Mouse (Mus musculus): ENCODE measurements around the gene Zfp667. TPM values are rescaled to one million over a fixed set of nuclear protein-coding genes. Genes with fewer than 3 reads are reported as not detected.
"Not testable (repeated sequence)": the region's sequence is repeated elsewhere in the genome, so short reads cannot be mapped to it uniquely, and the experiment has no call there.

The Zfp667 gene
- polyA plus RNA-seq, 1 experiment from 2014 or later = 17.8 TPM

DNA sequence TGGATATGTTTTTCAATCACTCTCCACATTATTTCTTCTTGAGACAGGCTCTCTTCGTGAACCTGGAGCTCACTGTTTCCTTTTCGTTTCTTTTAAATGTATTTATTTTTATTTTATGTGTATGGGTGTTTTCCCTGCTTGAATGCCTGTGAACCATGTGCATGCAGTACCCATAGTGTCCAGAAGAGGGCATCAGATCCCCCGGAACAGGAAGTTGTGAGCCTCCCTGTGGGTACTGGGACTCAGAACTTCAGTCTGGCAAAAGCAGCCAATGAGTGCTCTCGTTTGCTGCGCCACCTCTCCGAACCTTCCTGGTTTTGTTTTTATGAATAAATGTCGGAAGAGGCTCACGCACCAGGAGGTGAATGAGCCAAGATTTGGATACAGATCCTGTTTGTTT is 20.7 kb upstream of the Zfp667 start:
- no peaks in the 10 kb centered on the region; the same call in 1 of the 2 replicates for H3K9me3 ChIP-seq
- H3K36me3 ChIP-seq = no peaks in the 10 kb centered on the region
- WGBS = 68% methylated on average over 8 of the region's 8 CpGs
- H3K4me2 ChIP-seq = no peak overlapping the region
- no peak for ATAC-seq (ENCODE audit: low read depth)
- H3K27ac ChIP-seq (replicated peaks) = no peak overlapping the region
- H3K9ac ChIP-seq = no peak overlapping the region
- no peak overlapping the region for H3K4me3 ChIP-seq
- H3K27me3 ChIP-seq = no peaks in the 10 kb centered on the region
- no peaks in the 10 kb centered on the region for H3K4me1 ChIP-seq (replicated peaks)

DNA sequence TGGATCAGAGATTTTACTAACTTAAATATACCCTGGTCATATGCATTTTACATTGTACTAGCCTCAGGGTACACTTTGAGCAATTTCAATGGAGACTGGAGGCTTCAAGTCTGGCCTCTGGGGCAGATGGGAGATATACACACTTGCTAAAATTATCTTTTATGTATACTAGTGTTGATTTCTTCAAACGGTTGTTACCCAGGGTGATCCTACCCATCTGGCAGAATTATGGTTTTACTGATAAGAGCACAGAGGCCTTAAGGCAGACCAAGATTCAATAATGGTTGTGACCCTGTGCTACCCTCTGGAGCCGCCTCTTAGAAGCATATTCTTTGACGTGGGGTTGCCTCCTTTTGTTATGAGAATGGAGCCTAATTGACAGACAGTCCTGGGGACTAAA is 8.5 kb upstream of the Zfp667 start:
- no peaks in the 10 kb centered on the region; the same call in 1 of the 2 replicates for H3K4me1 ChIP-seq (replicated peaks)
- no peaks in the 10 kb centered on the region for H3K9me3 ChIP-seq
- ATAC-seq (ENCODE audit: low read depth) = no peak
- H3K9ac ChIP-seq = no peak overlapping the region
- H3K27me3 ChIP-seq = no peaks in the 10 kb centered on the region
- H3K4me3 ChIP-seq = no peak overlapping the region
- no peaks in the 10 kb centered on the region for H3K36me3 ChIP-seq
- H3K4me2 ChIP-seq = no peak overlapping the region
- 57% methylated on average over 3 of the region's 3 CpGs for WGBS
- H3K27ac ChIP-seq (replicated peaks) = no peak overlapping the region

DNA sequence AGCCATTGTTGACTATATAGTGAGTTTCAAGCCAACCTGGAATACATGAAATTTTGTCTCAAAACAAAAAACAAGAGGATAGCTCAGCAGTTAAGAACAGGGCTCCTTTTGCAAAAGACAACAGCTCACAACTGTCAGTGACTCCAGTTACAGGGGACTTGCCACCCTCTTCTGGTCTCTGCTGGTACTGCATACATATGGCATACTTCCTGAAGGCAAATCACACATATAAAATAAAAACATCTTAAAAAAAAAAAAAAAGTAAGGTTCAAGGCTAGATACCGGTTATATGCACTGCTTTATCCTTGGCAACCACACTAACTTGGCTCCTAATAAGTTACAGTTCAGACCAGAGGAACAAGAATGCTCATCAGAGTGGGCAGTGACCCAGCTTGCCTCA is 3.6 kb upstream of the Zfp667 start:
- ATAC-seq (ENCODE audit: low read depth) = no peak
- Histone ChIP-seq H3K4me3 (peak overlapping the region; percentile 51), H3K4me1 (replicated peaks) (peaks cover 21% of the 10 kb centered on the region), H3K9me3 (no peaks in the 10 kb centered on the region), H3K4me2 (peak overlapping the region; percentile 60), H3K27me3 (no peaks in the 10 kb centered on the region), H3K27ac (replicated peaks) (peak overlapping the region; percentile 82), H3K36me3 (no peaks in the 10 kb centered on the region), H3K9ac (peak overlapping the region; percentile 78)
- 7% methylated on average over 1 of the region's 1 CpGs for WGBS

DNA sequence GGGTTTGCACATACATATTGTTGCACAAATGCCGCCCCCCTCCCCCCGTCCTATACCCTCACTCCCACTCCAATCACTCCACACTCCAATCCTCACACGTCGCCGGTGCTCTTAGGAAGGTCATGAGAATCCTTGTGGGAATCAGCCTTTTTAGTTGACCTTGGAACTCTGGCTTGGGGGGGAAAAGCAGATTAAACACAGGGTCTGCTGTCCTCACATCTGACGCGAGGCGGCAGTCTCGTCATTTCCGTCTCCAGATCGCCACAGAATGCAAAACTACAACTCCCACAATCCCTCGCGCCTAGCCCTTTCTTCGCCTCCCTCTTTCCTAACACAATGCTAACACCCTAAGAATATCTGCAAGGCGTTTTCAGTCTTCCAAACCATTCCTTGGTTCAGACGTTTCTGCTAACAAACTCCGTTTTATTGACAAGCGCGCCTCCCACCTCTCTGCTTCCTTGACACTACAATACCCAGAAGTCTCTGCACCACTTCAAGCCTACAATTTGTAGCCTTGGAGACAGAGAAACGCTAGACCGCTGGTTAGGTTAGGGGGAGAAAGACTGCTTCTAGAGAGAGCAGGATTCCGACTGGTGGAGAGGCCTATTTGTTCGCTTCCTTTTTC is 2.8 kb upstream of the Zfp667 start:
- H3K4me1 ChIP-seq (replicated peaks) = peaks cover 29% of the 10 kb centered on the region
- peak overlapping the region; percentile 78 for H3K9ac ChIP-seq
- H3K27ac ChIP-seq (replicated peaks) = peak overlapping the region; percentile 82
- no peaks in the 10 kb centered on the region for H3K9me3 ChIP-seq
- peak; percentile 67 for ATAC-seq (ENCODE audit: low read depth)
- peak overlapping the region; percentile 60 for H3K4me2 ChIP-seq
- H3K27me3 ChIP-seq = no peaks in the 10 kb centered on the region
- H3K36me3 ChIP-seq = no peaks in the 10 kb centered on the region
- H3K4me3 ChIP-seq = peak overlapping the region; percentile 51
- 1% methylated on average over 23 of the region's 23 CpGs for WGBS

DNA sequence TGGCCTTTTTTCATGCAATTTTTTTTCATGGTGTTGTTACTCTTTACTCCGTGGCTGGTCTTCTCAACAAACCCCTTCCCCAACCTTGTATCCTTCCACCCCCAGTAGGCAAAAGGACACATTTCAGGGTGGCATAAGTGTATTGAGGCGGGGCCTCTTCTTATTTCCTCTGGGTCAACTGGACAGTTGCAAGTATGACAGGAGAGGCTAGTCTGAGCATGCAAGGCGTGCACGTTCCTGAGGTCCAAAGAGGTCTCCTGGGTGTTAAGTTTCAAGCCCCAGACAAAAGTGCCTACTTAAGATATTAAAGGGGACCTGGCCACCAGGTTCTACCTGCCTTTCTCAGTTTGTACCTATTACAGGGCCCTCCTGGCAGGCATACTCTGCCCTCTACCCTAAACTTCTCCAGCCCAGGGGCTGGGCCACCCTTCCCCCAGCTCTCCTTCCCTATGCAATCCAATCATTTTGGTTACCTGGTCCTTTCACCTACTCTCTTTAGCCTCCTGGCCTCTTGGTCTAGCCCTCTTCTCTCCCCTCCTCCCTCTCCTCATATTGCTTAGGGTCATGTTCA is 1.9 kb upstream of the Zfp667 start:
- Histone ChIP-seq H3K27ac (replicated peaks) (0 out of 2 replicates have a peak overlapping the region, but pooled peaks have one; percentile 14), H3K4me3 (0 out of 2 replicates have a peak overlapping the region, but pooled peaks have one; percentile 51), H3K4me2 (peak overlapping the region; percentile 60; the same call in 1 of the 2 replicates), H3K36me3 (peaks cover under 1% of the 10 kb centered on the region; the same call in 1 of the 2 replicates), H3K27me3 (no peaks in the 10 kb centered on the region), H3K9ac (no peak overlapping the region), H3K9me3 (no peaks in the 10 kb centered on the region), H3K4me1 (replicated peaks) (peaks cover 35% of the 10 kb centered on the region)
- 91% methylated on average over 4 of the region's 4 CpGs for WGBS
- no peak for ATAC-seq (ENCODE audit: low read depth)

DNA sequence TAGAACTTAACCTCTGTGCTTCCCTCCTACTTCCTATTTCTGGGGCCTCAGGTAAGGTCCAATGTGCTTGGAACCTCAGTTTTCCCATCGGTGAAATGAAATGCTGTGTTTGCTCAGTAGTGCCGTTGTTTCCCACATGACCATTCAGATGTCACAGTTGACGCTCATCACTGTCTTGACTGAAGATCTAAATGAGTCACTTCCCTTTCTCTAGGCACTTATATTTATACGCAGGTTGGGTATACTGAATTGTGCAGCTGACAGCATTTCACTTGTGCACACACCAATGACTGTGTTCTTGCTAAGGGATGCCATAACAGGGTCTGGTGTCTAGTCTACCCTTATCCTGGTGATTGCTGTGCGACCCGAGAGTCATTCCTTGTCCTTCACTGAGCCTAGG is 1.0 kb upstream of the Zfp667 start:
- ATAC-seq (ENCODE audit: low read depth) = no peak
- WGBS = 91% methylated on average over 6 of the region's 6 CpGs
- H3K27me3 ChIP-seq = no peaks in the 10 kb centered on the region
- H3K4me1 ChIP-seq (replicated peaks) = peaks cover 35% of the 10 kb centered on the region
- peak overlapping the region; percentile 79 for H3K4me2 ChIP-seq
- H3K36me3 ChIP-seq = peaks cover 6% of the 10 kb centered on the region
- no peaks in the 10 kb centered on the region for H3K9me3 ChIP-seq
- no peak overlapping the region for H3K27ac ChIP-seq (replicated peaks)
- peak overlapping the region; percentile 50; the same call in 1 of the 2 replicates for H3K4me3 ChIP-seq
- H3K9ac ChIP-seq = no peak overlapping the region

DNA sequence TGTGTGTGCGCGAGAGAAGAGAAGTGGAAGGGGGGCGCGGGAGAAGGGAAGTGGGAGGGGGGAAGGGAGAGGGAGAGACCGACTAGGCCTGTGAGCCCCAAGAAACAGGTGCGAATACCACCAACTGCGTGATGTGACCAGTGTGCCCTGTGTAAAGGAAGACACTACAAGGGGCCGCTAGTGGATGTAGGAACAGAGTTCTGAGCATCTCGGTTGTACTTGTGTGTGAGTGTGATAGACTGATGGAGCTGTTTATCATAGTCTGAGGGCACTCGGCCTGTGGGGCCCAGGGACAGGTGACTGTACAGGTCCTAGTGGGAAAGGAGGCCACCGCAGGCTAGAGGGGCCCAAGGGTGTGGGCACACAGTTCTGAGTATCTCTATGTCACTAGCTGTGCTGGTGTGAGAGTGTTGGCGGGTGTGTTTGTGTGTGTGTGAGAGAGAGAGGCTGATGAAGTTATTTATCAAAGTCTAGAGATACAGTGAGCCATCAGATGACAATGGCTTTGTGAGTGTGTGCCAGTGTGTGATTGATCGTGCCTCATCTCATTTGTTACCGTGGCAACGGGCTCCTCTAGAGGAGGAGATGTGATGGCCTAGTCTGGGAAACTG is 647 bp downstream of the Zfp667 start:
- peak overlapping the region; percentile 75 for H3K9ac ChIP-seq
- peak; percentile 33 for ATAC-seq (ENCODE audit: low read depth)
- H3K27ac ChIP-seq (replicated peaks) = peak overlapping the region; percentile 86
- WGBS = 14% methylated on average over 15 of the region's 15 CpGs
- peaks cover 35% of the 10 kb centered on the region for H3K4me1 ChIP-seq (replicated peaks)
- peak overlapping the region; percentile 50 for H3K4me3 ChIP-seq
- H3K36me3 ChIP-seq = peaks cover 9% of the 10 kb centered on the region
- peak overlapping the region; percentile 79 for H3K4me2 ChIP-seq
- no peaks in the 10 kb centered on the region for H3K27me3 ChIP-seq
- H3K9me3 ChIP-seq = no peaks in the 10 kb centered on the region

DNA sequence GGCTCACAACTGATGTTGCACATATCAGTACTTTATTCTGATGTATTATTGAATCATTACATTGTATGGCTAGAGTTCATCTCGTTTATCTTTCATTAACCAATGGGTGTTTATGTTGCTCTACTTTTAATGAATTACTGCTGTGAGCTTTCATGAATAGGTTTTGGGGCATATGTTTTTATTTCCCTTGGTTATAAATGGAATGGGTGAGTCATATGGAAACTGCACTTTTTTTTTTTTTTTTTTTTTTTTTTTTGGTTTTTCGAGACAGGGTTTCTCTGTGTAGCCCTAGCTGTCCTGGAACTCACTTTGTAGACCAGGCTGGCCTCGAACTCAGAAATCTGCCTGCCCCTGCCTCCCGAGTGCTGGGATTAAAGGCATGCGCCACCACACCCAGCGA is 4.7 kb downstream of the Zfp667 start:
- peaks cover 25% of the 10 kb centered on the region for H3K4me1 ChIP-seq (replicated peaks)
- 84% methylated on average over 6 of the region's 6 CpGs for WGBS
- not testable (repeated sequence) for H3K27me3 ChIP-seq; H3K4me3 ChIP-seq; H3K9me3 ChIP-seq; H3K27ac ChIP-seq (replicated peaks); H3K9ac ChIP-seq; ATAC-seq (ENCODE audit: low read depth); H3K4me2 ChIP-seq
- peaks cover 46% of the 10 kb centered on the region for H3K36me3 ChIP-seq

DNA sequence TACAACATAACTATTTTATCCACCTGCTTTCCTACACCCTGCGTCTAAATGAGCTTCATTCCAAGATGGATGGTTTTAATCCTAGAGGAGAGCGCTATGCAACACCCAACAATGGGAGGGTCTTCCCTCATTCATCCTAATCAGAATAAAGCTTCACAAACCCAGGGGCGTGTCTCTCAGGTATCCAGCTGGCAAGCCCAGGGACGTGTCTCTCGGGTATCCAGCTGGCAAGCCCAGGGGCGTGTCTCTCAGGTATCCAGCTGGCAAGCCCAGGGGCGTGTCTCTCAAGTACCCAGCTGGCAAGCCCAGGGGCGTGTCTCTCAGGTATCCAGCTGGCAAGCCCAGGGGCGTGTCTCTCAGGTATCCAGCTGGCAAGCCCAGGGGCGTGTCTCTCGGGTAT is 14.4 kb downstream of the Zfp667 start:
- not testable (repeated sequence) for H3K9ac ChIP-seq; H3K4me2 ChIP-seq; H3K4me1 ChIP-seq (replicated peaks); H3K9me3 ChIP-seq; H3K4me3 ChIP-seq; H3K27me3 ChIP-seq; ATAC-seq (ENCODE audit: low read depth); H3K27ac ChIP-seq (replicated peaks)
- WGBS = 78% methylated on average over 11 of the region's 11 CpGs
- peaks cover 80% of the 10 kb centered on the region for H3K36me3 ChIP-seq

DNA sequence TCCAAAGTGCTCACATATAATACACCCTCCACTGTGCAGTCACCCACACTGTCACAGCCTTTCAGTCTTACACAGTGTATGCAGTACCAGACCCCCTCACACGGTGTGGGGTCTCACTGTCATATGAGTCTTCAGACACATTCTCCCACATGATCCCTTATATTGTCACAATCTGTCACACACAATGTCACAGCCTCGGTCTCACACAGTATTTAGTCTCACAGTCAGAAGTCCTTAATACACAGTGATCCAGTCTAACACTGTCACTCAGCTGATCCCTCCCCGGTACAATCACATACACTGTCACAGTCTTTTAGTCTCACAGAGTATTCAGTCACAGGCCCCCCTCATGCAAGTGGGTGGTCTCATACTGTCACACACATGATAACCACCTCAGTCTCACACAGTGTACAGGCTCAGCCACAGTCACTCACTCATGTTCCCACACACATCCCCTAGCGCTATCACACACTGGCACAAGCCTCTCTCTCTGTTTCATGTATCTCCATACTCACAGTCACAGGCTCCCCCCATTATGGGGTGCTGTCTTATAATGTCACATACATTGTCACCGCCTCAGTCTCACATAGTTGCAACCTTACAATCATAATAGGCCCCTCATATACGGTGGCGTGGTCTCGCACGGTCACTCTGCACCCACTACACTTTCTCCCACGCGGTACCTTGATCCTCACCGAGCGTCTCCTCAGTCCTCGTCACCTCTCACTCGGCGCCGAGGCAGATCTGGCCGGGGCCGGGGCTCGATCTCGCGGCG is 44.3 kb downstream of the Zfp667 start:
- WGBS = 17% methylated on average over 23 of the region's 23 CpGs
- peak overlapping the region; percentile 52 for H3K4me3 ChIP-seq
- ATAC-seq (ENCODE audit: low read depth) = peak; percentile 90

DNA sequence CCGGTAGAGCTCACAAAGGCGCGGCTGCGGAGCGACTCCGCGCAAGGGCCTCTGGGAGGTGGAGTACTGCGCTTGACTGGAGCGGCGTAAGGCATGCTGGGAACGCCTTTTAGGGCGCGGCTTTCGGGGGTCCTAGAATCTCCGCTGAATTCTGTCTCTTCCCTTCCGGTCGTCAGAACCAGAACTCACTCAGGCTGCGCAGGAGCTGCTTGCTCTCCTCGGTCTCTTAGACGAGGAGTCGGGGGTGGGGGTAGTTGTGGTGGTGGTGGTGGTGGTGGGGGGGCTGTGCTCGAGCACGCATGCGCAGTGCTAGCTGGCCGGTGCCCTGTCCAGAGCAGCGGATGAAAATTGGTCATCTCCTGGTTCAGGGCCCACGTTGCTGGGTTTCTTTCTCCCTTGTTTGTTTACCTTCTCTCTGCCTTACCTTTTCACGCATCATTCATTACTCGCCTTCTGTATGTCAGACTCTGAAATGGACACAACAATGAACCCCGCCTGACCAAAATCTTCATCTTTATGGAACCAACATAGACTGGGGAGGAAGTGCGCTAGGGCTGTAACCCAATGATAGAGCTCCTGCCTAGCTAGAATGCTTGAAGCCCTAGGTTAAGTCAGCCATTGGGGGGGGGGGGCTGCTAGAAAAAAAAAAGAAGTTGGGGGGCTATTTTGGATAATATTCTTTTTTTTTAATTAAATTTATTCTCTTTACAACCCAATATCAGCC is 45.0 kb downstream of the Zfp667 start, which contains the start of gene Zfp583:
TSS of gene Zfp583 (minus strand) at position 53 of the 724 bp plus-strand sequence.
- Histone ChIP-seq H3K4me2 (peak within 1 kb of the TSS; percentile 59), H3K36me3 (peaks cover 19% of the 10 kb centered on the region), H3K9ac (peak within 1 kb of the TSS; percentile 82), H3K4me3 (peak within 1 kb of the TSS; percentile 52), H3K27me3 (no peaks in the 10 kb centered on the region), H3K27ac (replicated peaks) (peak within 1 kb of the TSS; percentile 87), H3K9me3 (no peaks in the 10 kb centered on the region; the same call in 1 of the 2 replicates), H3K4me1 (replicated peaks) (peaks cover 20% of the 10 kb centered on the region)
- peak; percentile 95 for ATAC-seq (ENCODE audit: low read depth)
- 4% methylated on average over 31 of the region's 31 CpGs for WGBS

More for the DNA sequence above, 44.3 kb downstream of the Zfp667 start:
- Histone ChIP-seq H3K27ac (replicated peaks) (peak overlapping the region; percentile 87), H3K4me2 (peak overlapping the region; percentile 59), H3K9ac (peak overlapping the region; percentile 82), H3K36me3 (peaks cover 27% of the 10 kb centered on the region), H3K4me1 (replicated peaks) (peaks cover 20% of the 10 kb centered on the region), H3K9me3 (no peaks in the 10 kb centered on the region; the same call in 1 of the 2 replicates), H3K27me3 (no peaks in the 10 kb centered on the region)
